Mouse (Mus musculus) kidney, postnatal 0 days (tissue): Measurements from ENCODE around the gene Tmem63c. TPM values are rescaled to one million over a fixed set of nuclear protein-coding genes. Genes with fewer than 3 reads are reported as not detected.

Experiments
- ATAC-seq: fragments of 200-750 bp; cut with Nextera tagmentation; replicated peaks from 2 replicates; pipeline ENCODE4 v1.8.0; 2017; ENCODE audit warnings: low read depth, moderate number of reproducible peaks, moderate TSS enrichment, moderate library complexity; ENCODE audit not compliant: low FRiP score
- DNase-seq: peaks from one replicate; pipeline ENCODE4 v3.0.0-alpha.2; 2016; ENCODE audit warnings: low spot score
- H3K27ac ChIP-seq: fragments of 300-500 bp; sonication (generic); 2 replicates; pipeline ENCODE4 v1.5.1; 2014; ENCODE audit warnings: mild to moderate bottlenecking
- H3K27me3 ChIP-seq: fragments of 300-500 bp; sonication (generic); 2 replicates; pipeline ENCODE4 v1.6.1; 2014; ENCODE audit warnings: low read length, mixed read lengths; ENCODE audit not compliant: insufficient read depth
- H3K36me3 ChIP-seq: fragments of 300-500 bp; sonication (generic); 2 replicates; pipeline ENCODE4 v1.6.1; 2014; ENCODE audit warnings: low read length, mixed read lengths; ENCODE audit not compliant: insufficient read depth
- H3K4me1 ChIP-seq: fragments of 300-500 bp; sonication (generic); replicated peaks from 2 replicates; pipeline ENCODE4 v1.6.1; 2014; ENCODE audit warnings: antibody characterized with exemption, low read length, mixed read lengths; ENCODE audit not compliant: insufficient read depth
- H3K4me2 ChIP-seq: fragments of 300-500 bp; sonication (generic); 2 replicates; pipeline ENCODE4 v1.6.1; 2014; ENCODE audit warnings: mild to moderate bottlenecking, low read length, moderate library complexity, mixed read lengths
- H3K4me3 ChIP-seq: fragments of 300-500 bp; sonication (generic); replicated peaks from 2 replicates; pipeline ENCODE4 v1.5.1; 2014; ENCODE audit warnings: low read depth, low read length
- H3K9ac ChIP-seq: fragments of 300-500 bp; sonication (generic); 2 replicates; pipeline ENCODE4 v1.6.1; 2014; ENCODE audit warnings: low read depth, low read length
- H3K9me3 ChIP-seq: fragments of 300-500 bp; sonication (generic); replicated peaks from 2 replicates; pipeline ENCODE4 v1.6.1; 2016; ENCODE audit warnings: low read length, inconsistent platforms, mixed read lengths
- CTCF ChIP-seq: IDR thresholded peaks from 2 replicates; pipeline ENCODE4 v1.5.1; 2016; ENCODE audit warnings: antibody characterized with exemption, low read depth, mild to moderate bottlenecking, moderate library complexity
- WGBS: fragments of 180-500 bp; shearing (Covaris S2); extraction: QIAGEN DNeasy Blood & Tissue Kit; methylation state at CpG from one replicate; pipeline ENCODE4 v1.1.7; 2014; 5-methylcytosine and 5-hydroxymethylcytosine counted together
- microRNA-seq: library from miRNA; unstranded; fragments of <30 nt; microRNA quantifications from one replicate; pipeline ENCODE4, GENCODE M21; 2016
- polyA plus RNA-seq: library from polyadenylated mRNA; unstranded; fragments of >200 nt; fragmentation: Nextera tagmentation; extraction: Ambion mirVana; gene quantifications from 2 replicates; pipeline ENCODE4 v1.2.1, GENCODE M21; 2015

Tmem63c gene
- polyA plus RNA-seq, 1 experiment from 2014 or later, result 0.08 TPM

- TF ChIP-seq CTCF, result no peak
- no peaks in the 10 kb centered on the region for H3K9me3 ChIP-seq
- no peaks in the 10 kb centered on the region for H3K4me1 ChIP-seq
- 89% methylated on average over 2 of the region's 2 CpGs for WGBS
- H3K36me3 ChIP-seq, result peaks cover 10% of the 10 kb centered on the region; the same call in 1 of the 2 replicates
- H3K27ac ChIP-seq, result no peak overlapping the region
- no peak for DNase-seq
- ATAC-seq, result no peak
- no peak overlapping the region for H3K4me3 ChIP-seq
- no peak overlapping the region for H3K9ac ChIP-seq
- H3K27me3 ChIP-seq, result no peaks in the 10 kb centered on the region
- H3K4me2 ChIP-seq, result no peak overlapping the region
These were observed 117.2 kb downstream of the Tmem63c start for GRCm38 (mm10) chr12:87138342-87138701.

- no peak for TF ChIP-seq CTCF
- ATAC-seq, result no peak
- Histone ChIP-seq H3K4me2 (no peak overlapping the region), H3K9me3 (no peaks in the 10 kb centered on the region), H3K36me3 (peaks cover 10% of the 10 kb centered on the region; the same call in 1 of the 2 replicates), H3K27me3 (no peaks in the 10 kb centered on the region), H3K4me3 (no peak overlapping the region), H3K27ac (no peak overlapping the region), H3K9ac (no peak overlapping the region), H3K4me1 (no peaks in the 10 kb centered on the region)
- DNase-seq, result no peak
- 70% methylated on average over 2 of the region's 2 CpGs for WGBS
These were observed 117.6 kb downstream of the Tmem63c start for GRCm38 (mm10) chr12:87138768-87139167.

Small RNA genes lying within 50 kb of the gene (microRNA-seq; reads per million reads assigned to microRNA genes)
- gene Gm25847, result not detected

Other genes with a start within 250 kb of the Tmem63c start
- gene Irf2bpl, start 136.5 kb upstream of the Tmem63c start, polyA plus RNA-seq, result 52.1 and 57.9 TPM in 2 replicates
- 14.8 and 16.1 TPM in 2 replicates for gene Cipc, start 74.3 kb upstream of the Tmem63c start, polyA plus RNA-seq
- gene Zdhhc22, start 30.9 kb upstream of the Tmem63c start, polyA plus RNA-seq, result 0.03 TPM in 1 of 2 replicates, not detected in the other
- gene Ngb, start 81.2 kb downstream of the Tmem63c start, polyA plus RNA-seq, result 0.24 and 0.33 TPM in 2 replicates
- 89.7 and 91.3 TPM in 2 replicates for gene Gstz1, start 125.8 kb downstream of the Tmem63c start, polyA plus RNA-seq
- gene Pomt2, start 126.6 kb downstream of the Tmem63c start, polyA plus RNA-seq, result 14.6 TPM in 2 replicates
- 1.3 and 1.4 TPM in 2 replicates for gene Samd15, start 178.4 kb downstream of the Tmem63c start, polyA plus RNA-seq
- 1.7 and 1.8 TPM in 2 replicates for gene Tmed8, start 179.1 kb downstream of the Tmem63c start, polyA plus RNA-seq
- 0.17 TPM in 1 of 2 replicates, not detected in the other for gene Noxred1, start 217.4 kb downstream of the Tmem63c start, polyA plus RNA-seq
- gene Vipas39, start 244.9 kb downstream of the Tmem63c start, polyA plus RNA-seq, result 38.1 and 44.1 TPM in 2 replicates
- gene Ahsa1, start 245.1 kb downstream of the Tmem63c start, polyA plus RNA-seq, result 149 and 157 TPM in 2 replicates